Mouse (Mus musculus) gastrocnemius, adult 2 months (tissue): ENCODE data around the gene Fgd3. TPM values are rescaled to one million over a fixed set of nuclear protein-coding genes. Genes with fewer than 3 reads are reported as not detected.

Experiments
- DNase-seq: peaks from one replicate; pipeline ENCODE4 v3.0.0; 2022
- H3K27ac ChIP-seq: fragments of 200-600 bp; 2 replicates; pipeline ENCODE4 v1.8.1; 2022; ENCODE audit warnings: mild to moderate bottlenecking
- H3K4me3 ChIP-seq: fragments of 200-600 bp; 2 replicates; pipeline ENCODE4 v1.8.1; 2022; ENCODE audit warnings: mild to moderate bottlenecking, moderate library complexity
- CTCF ChIP-seq: fragments of 200-600 bp; IDR thresholded peaks from 2 replicates; pipeline ENCODE4 v1.8.1; 2022; ENCODE audit warnings: antibody characterized with exemption, mild to moderate bottlenecking, moderate library complexity
- intact Hi-C: fragments of 180-260 bp; cut with DNase I; formaldehyde crosslinking; loops from one replicate; pipeline ENCODE4 v1.15.1; 2025
- total RNA-seq, 2 experiments: library from RNA; stranded (reverse); gene quantifications; 2 replicates each; pipeline ENCODE4 v1.2.3; 2021

The Fgd3 gene
- total RNA-seq, 2 experiments from 2014 or later, result 0.97 to 1.1 TPM

GRCm38 (mm10) chr13:49214454-49214853 lies 105.7 kb downstream of the Fgd3 start:
- Histone ChIP-seq H3K27ac (peak overlapping the region; percentile 97), H3K4me3 (peak overlapping the region; percentile 84)
- TF ChIP-seq CTCF, result no peak
- intact Hi-C loops, result no loop called here
- no peak for DNase-seq

- intact Hi-C loops, result no loop called here
- peak; percentile 72 for DNase-seq
- Histone ChIP-seq H3K4me3 (peak overlapping the region; percentile 84), H3K27ac (peak overlapping the region; percentile 97)
- no peak for TF ChIP-seq CTCF
These were observed 106.6 kb downstream of the Fgd3 start for GRCm38 (mm10) chr13:49213531-49213932.

GRCm38 (mm10) chr13:49212711-49213500 lies 107.2 kb downstream of the Fgd3 start:
- intact Hi-C loops, result no loop called here
- peak overlapping the region; percentile 84 for H3K4me3 ChIP-seq
- peak overlapping the region; percentile 97 for H3K27ac ChIP-seq
- no peak for DNase-seq
- no peak for TF ChIP-seq CTCF

Other genes starting within 250 kb of the Fgd3 start
- gene Wnk2, start 172.3 kb downstream of the Fgd3 start, total RNA-seq, result 10 to 100 TPM; 58.9 to 99.2 TPM
- 10 to 100 TPM; 17.2 to 18.7 TPM for gene Ninj1, start 132.8 kb downstream of the Fgd3 start, total RNA-seq
- 100 to 1,000 TPM; 113 to 123 TPM for gene Card19, start 104.3 kb downstream of the Fgd3 start, total RNA-seq
- gene Susd3, start 71.6 kb downstream of the Fgd3 start, total RNA-seq, result under 1 TPM in 1 of 2 experiments, not detected in 1; 0.97 TPM
- gene Bicd2, start 21.3 kb upstream of the Fgd3 start, total RNA-seq, result 10 to 100 TPM; 26.0 to 28.5 TPM
- 1 to 10 TPM; 5.6 to 6.3 TPM for gene Ippk, start 100.9 kb upstream of the Fgd3 start, total RNA-seq
- gene Tes3-ps, start 173.0 kb upstream of the Fgd3 start, total RNA-seq, result 1 to 10 TPM; 1.7 to 2.4 TPM
- gene Ecm2, start 184.5 kb upstream of the Fgd3 start, total RNA-seq, result 10 to 100 TPM in 1 of 2 experiments, 1 to 10 TPM in 1; 8.0 to 15.0 TPM
- 10 to 100 TPM; 13.0 to 19.6 TPM for gene Aspn, start 224.1 kb upstream of the Fgd3 start, total RNA-seq